ENCODE assay signal across 9 mouse cellular contexts in the genomic region with DNA sequence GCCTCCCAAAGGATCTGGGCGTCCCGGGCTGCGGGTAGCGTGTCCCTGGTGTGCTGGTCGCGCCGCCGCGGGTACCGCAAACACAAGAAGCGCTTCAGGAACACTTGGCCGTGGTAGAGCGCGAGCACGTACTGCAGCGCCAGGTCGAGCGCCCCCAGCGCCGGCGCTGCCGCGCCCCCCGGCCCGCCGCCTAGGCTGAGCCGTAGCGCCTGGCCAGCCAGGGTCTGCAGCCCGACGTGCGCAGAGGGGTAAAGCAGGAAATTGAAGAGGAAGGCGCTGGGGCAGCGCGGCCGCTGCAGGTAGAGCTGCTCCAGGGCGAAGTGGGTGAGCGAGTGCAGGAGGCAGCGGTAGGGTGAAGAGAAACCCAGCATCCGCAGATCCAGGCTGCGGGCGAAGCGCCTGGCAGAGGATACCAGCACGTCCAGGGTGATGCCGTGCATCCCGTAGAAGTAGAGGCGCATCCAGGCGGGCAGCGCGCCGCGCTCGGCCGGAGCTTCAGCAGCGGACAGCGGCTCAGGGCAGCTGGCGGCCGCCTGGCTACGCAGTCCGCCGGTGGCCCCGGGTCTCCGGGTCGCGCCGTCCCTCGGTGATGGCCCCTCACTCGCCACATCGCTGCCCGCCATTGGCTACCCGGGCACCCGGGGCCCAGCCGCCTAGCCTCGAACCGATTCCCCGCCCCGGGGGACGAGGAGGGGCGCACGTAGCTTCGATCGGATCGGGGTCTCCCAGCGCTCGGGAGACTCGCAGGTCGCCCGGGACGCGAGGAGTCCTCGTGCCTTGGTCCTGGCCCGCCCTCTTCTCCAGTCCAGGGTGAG. TPM values are rescaled to one million over a fixed set of nuclear protein-coding genes. Genes with fewer than 3 reads are reported as not detected.
DNase-seq lines count a peak whose midpoint lies in the region; ATAC-seq and TF ChIP-seq lines count a peak whose summit lies in the region.
"Had no signal": no experiment of that assay in that cellular context is flagged by ENCODE, and none has a peak within 500 bp of the region (broad histone marks: within the 10 kb centered on the region; RNA-seq: fewer than 3 reads in every experiment).

No protein-coding gene starts in this region.

- H3K4me1 ChIP-seq in megakaryocyte, embryonic 14.5 days = peaks cover 14% of the 10 kb centered on the region
- peaks cover 2% of the 10 kb centered on the region; the same call in 1 of the 2 replicates for H3K4me1 ChIP-seq in cortical plate, adult 2 months (ENCODE audit: control insufficient read depth, insufficient read depth, low read length)
- H3K4me1 ChIP-seq in kidney, embryonic 16.5 days (ENCODE audit: insufficient read depth, low read length) = peaks cover 7% of the 10 kb centered on the region; the same call in 1 of the 2 replicates
- H3K4me1 ChIP-seq in limb, embryonic 15.5 days = peaks cover 20% of the 10 kb centered on the region

- peak overlapping the region; percentile 72 for H3K9ac ChIP-seq in kidney, embryonic 16.5 days (replicated peaks; ENCODE audit: low read length)
- H3K9ac ChIP-seq in limb, embryonic 15.5 days = peak overlapping the region; percentile 35

- no peaks in the 10 kb centered on the region for H3K36me3 ChIP-seq in megakaryocyte, embryonic 14.5 days (replicated peaks; ENCODE audit: low read length)
- H3K36me3 ChIP-seq in kidney, embryonic 16.5 days (ENCODE audit: insufficient read depth, low read length) = no peaks in the 10 kb centered on the region
- H3K36me3 ChIP-seq in limb, embryonic 15.5 days = no peaks in the 10 kb centered on the region

- peaks cover 8% of the 10 kb centered on the region; the same call in 1 of the 2 replicates for H3K9me3 ChIP-seq in megakaryocyte, embryonic 14.5 days
- no peaks in the 10 kb centered on the region for H3K9me3 ChIP-seq in kidney, embryonic 16.5 days (ENCODE audit: low read length)
- H3K9me3 ChIP-seq in limb, embryonic 15.5 days = no peaks in the 10 kb centered on the region

- H3K4me3 ChIP-seq in megakaryocyte, embryonic 14.5 days (replicated peaks) = peak overlapping the region; percentile 78
- H3K4me3 ChIP-seq in cortical plate, adult 2 months (ENCODE audit: insufficient read depth, low read length) = peak overlapping the region; percentile 90
- peak overlapping the region; percentile 67 for H3K4me3 ChIP-seq in kidney, embryonic 16.5 days (ENCODE audit: low read length)
- H3K4me3 ChIP-seq in limb, embryonic 15.5 days = peak overlapping the region; percentile 56

- peak overlapping the region; percentile 100 for H3K27ac ChIP-seq in cortical plate, adult 2 months (ENCODE audit: insufficient read depth, low read length)
- peak overlapping the region; percentile 87 for H3K27ac ChIP-seq in kidney, embryonic 16.5 days (ENCODE audit: low read length)
- peak overlapping the region; percentile 38 for H3K27ac ChIP-seq in limb, embryonic 15.5 days

- TF ChIP-seq CTCF in cortical plate, adult 2 months (IDR thresholded peaks at IDR 0.05; ENCODE audit: extremely low read depth, insufficient read depth, low read length) = no peak

- TF ChIP-seq POLR2A in cortical plate, adult 2 months (IDR thresholded peaks at IDR 0.05; ENCODE audit: extremely low read depth, insufficient read depth, low read length) = 0 out of 2 replicates have a peak, but pooled peaks have one; percentile 6

- peaks cover 29% of the 10 kb centered on the region for H3K27me3 ChIP-seq in megakaryocyte, embryonic 14.5 days (replicated peaks)
- peaks cover 15% of the 10 kb centered on the region; the same call in 1 of the 2 replicates for H3K27me3 ChIP-seq in kidney, embryonic 16.5 days (ENCODE audit: insufficient read depth, low read length)
- peaks cover 14% of the 10 kb centered on the region for H3K27me3 ChIP-seq in limb, embryonic 15.5 days

- H3K4me2 ChIP-seq in kidney, embryonic 16.5 days (replicated peaks; ENCODE audit: low read depth, low read length) = peak overlapping the region; percentile 98
- peak overlapping the region; percentile 98 for H3K4me2 ChIP-seq in limb, embryonic 15.5 days

- under 1% methylated on average over 86 of the region's 91 CpGs for WGBS in kidney, embryonic 16.5 days
- under 1% methylated on average over 91 of the region's 91 CpGs for WGBS in limb, embryonic 15.5 days

- peak; percentile 76 for DNase-seq in retina, embryonic 14.5 days (ENCODE audit: low spot score)
- DNase-seq in T-cell, adult 2 months (ENCODE audit: low spot score) = no peak

- no peak for ATAC-seq in megakaryocyte, adult 5-6 weeks (ENCODE audit: poor library complexity, severe bottlenecking)
- peak; percentile 50 for ATAC-seq in granulocyte monocyte progenitor cell, adult 5-6 weeks (replicated peaks; ENCODE audit: poor library complexity, severe bottlenecking)
- ATAC-seq in kidney, embryonic 16.5 days (ENCODE audit: low FRiP score, low TSS enrichment) = peak; percentile 79
- peak; percentile 42 for ATAC-seq in limb, embryonic 15.5 days (ENCODE audit: insufficient number of reproducible peaks, low FRiP score, low TSS enrichment, low read depth)

RNA-seq across cellular contexts. Expression of a gene that starts 0.8 kb away (rescaled TPM):
- not detected in 2 replicates for polyA plus RNA-seq in megakaryocyte, embryonic 14.5 days (2012; ENCODE audit: insufficient read depth, low replicate concordance)
- 0.07 and 0.23 TPM in 2 replicates for total RNA-seq in megakaryocyte, adult 5-6 weeks (2015)
- 0.49 TPM in 1 of 2 replicates, not detected in the other for total RNA-seq in megakaryocyte, adult 5-6 weeks (2017)
- 32.7 and 34.5 TPM in 2 replicates for polyA plus RNA-seq in cortical plate, adult 2 months (2012; rRNA removed)
- total RNA-seq in granulocyte monocyte progenitor cell, adult 5-6 weeks (2014; fragmentation: Nextera tagmentation) = not detected in 2 replicates
- not detected in 2 replicates for total RNA-seq in granulocyte monocyte progenitor cell, adult 5-6 weeks (2017)
- polyA plus RNA-seq in kidney, embryonic 16.5 days (2015; fragmentation: Nextera tagmentation; extraction: Ambion mirVana) = 10.0 and 11.3 TPM in 2 replicates
- polyA plus RNA-seq in limb, embryonic 15.5 days (2015; fragmentation: Nextera tagmentation; extraction: Ambion mirVana) = 0.69 and 0.92 TPM in 2 replicates
- total RNA-seq: neutrophil, adult 5-6 weeks had no signal

Comparison
In these comparisons a context has a peak if more than half of its experiments do, and no peak if none do; other contexts are left out.
1. H3K27ac ChIP-seq: peak in every context shown above with its lines; median percentile 100 in cortical plate, adult 2 months; 87 in kidney, embryonic 16.5 days; 38 in limb, embryonic 15.5 days.